Mouse (Mus musculus) kidney, embryonic 15.5 days (tissue): ENCODE measurements around the gene Gm5622. TPM values are rescaled to one million over a fixed set of nuclear protein-coding genes. Genes with fewer than 3 reads are reported as not detected.
"Not testable (repeated sequence)": the region's sequence is repeated elsewhere in the genome, so short reads cannot be mapped to it uniquely, and the experiment has no call there.

ENCODE experiments used
- ATAC-seq: fragments of 200-750 bp; cut with Nextera tagmentation; replicated peaks from 2 replicates; pipeline ENCODE4 v1.8.0; 2017; ENCODE audit warnings: moderate TSS enrichment; ENCODE audit not compliant: low FRiP score
- H3K27ac ChIP-seq: fragments of 300-500 bp; sonication (generic); 2 replicates; pipeline ENCODE4 v1.5.1; 2015; ENCODE audit warnings: mild to moderate bottlenecking, inconsistent platforms
- H3K27me3 ChIP-seq: fragments of 300-500 bp; sonication (generic); 2 replicates; pipeline ENCODE4 v1.6.1; 2015; ENCODE audit warnings: inconsistent platforms
- H3K36me3 ChIP-seq: fragments of 300-500 bp; sonication (generic); 2 replicates; pipeline ENCODE4 v1.6.1; 2015; ENCODE audit warnings: inconsistent platforms
- H3K4me1 ChIP-seq: fragments of 300-500 bp; sonication (generic); 2 replicates; pipeline ENCODE4 v1.6.1; 2015; ENCODE audit warnings: inconsistent platforms
- H3K4me2 ChIP-seq: fragments of 300-500 bp; sonication (generic); 2 replicates; pipeline ENCODE4 v1.6.1; 2015; ENCODE audit warnings: moderate library complexity, mild to moderate bottlenecking, inconsistent platforms
- H3K4me3 ChIP-seq: fragments of 300-500 bp; sonication (generic); replicated peaks from 2 replicates; pipeline ENCODE4 v1.5.1; 2015; ENCODE audit warnings: mild to moderate bottlenecking, inconsistent platforms
- H3K9ac ChIP-seq: fragments of 300-500 bp; sonication (generic); 2 replicates; pipeline ENCODE4 v1.6.1; 2015; ENCODE audit warnings: mild to moderate bottlenecking, inconsistent platforms
- H3K9me3 ChIP-seq: fragments of 300-500 bp; sonication (generic); replicated peaks from 2 replicates; pipeline ENCODE4 v1.6.1; 2016; ENCODE audit warnings: inconsistent platforms
- WGBS: fragments of 180-500 bp; shearing (Covaris S2); methylation state at CpG from one replicate; pipeline ENCODE4 v1.1.7; 2015; ENCODE audit warnings: mixed read lengths; 5-methylcytosine and 5-hydroxymethylcytosine counted together
- polyA plus RNA-seq: library from polyadenylated mRNA; unstranded; fragments of >200 nt; fragmentation: Nextera tagmentation; extraction: Ambion mirVana; gene quantifications from 2 replicates; pipeline ENCODE4 v1.2.1, GENCODE M21; 2015

Gm5622 gene
- polyA plus RNA-seq: not detected in 2 replicates

DNA sequence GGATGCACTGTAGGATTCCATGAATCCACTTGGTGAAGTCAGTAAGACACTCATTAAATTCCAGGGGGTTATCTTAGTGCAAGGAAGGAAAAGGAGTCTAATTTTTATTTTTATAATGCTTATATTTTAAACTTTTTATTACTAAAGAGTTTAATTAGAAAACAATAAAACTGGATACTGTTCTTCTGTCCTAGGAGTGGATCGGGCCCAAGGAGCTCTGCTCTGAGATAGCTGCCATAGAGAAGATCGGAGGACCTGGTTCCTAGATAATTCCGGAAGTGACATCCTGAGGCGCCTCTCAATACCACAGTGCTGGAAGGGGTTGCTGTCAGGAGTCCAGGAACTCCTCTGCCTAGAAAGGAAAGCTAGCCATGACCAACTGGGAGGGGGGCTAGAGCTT lies at the start of gene Gm5622:
TSS of gene Gm5622 (plus strand) at position 301 of the 400 bp plus-strand sequence.
- 89% methylated on average over 4 of the region's 4 CpGs for WGBS
- ATAC-seq: no peak
- H3K9me3 ChIP-seq: no peaks in the 10 kb centered on the region
- H3K36me3 ChIP-seq: no peaks in the 10 kb centered on the region
- H3K4me3 ChIP-seq: no peak within 1 kb of the TSS
- H3K27ac ChIP-seq: no peak within 1 kb of the TSS
- H3K4me2 ChIP-seq: no peak within 1 kb of the TSS
- H3K27me3 ChIP-seq: no peaks in the 10 kb centered on the region
- H3K9ac ChIP-seq: no peak within 1 kb of the TSS
- no peaks in the 10 kb centered on the region for H3K4me1 ChIP-seq

GRCm38 (mm10) chr14:51507416-51507815 lies 45.2 kb upstream of the Gm5622 start:
- Histone ChIP-seq H3K9me3 (no peaks in the 10 kb centered on the region), H3K4me2 (no peak overlapping the region), H3K36me3 (no peaks in the 10 kb centered on the region), H3K4me3 (no peak overlapping the region), H3K27me3 (no peaks in the 10 kb centered on the region), H3K4me1 (no peaks in the 10 kb centered on the region), H3K27ac (no peak overlapping the region), H3K9ac (no peak overlapping the region)
- WGBS: 94% methylated on average over 8 of the region's 8 CpGs
- ATAC-seq: no peak

DNA sequence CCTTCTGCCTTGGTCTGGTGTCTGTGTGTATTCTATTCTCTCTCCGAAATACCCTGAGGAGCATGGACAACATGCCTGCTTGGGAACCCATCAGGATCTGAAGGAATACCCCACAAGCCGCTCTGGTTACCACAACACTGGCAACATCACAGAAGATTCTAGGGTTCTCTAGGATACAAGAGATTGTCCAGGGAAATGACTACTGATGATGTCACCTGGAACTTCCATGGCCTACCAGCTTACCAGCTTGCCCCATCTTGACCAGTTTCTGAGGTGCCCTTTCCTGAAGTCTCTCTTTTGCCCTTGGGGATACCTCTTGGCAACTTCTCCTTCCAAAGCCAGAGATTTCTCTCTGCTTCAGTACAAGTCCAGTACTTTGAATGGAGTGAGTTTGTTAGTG lies 21.4 kb downstream of the Gm5622 start, which contains the start of gene Gm17175:
TSS of gene Gm17175 (minus strand) at position 101 of the 400 bp plus-strand sequence.
- ATAC-seq, H3K4me3 ChIP-seq: not testable (repeated sequence)

GRCm38 (mm10) chr14:51592039-51592438 lies 39.4 kb downstream of the Gm5622 start, which contains the start of gene Gm17174:
TSS of gene Gm17174 (minus strand) at chr14:51592139.
- not testable (repeated sequence) for H3K36me3 ChIP-seq, H3K27me3 ChIP-seq, H3K9ac ChIP-seq, H3K4me1 ChIP-seq, H3K9me3 ChIP-seq, H3K4me2 ChIP-seq, ATAC-seq, H3K27ac ChIP-seq, H3K4me3 ChIP-seq
- 88% methylated on average over 4 of the region's 4 CpGs for WGBS

More for the DNA sequence above, 21.4 kb downstream of the Gm5622 start, which contains the start of gene Gm17175:
- WGBS: 86% methylated on average over 2 of the region's 2 CpGs
- H3K9ac ChIP-seq, H3K27me3 ChIP-seq, H3K9me3 ChIP-seq, H3K4me1 ChIP-seq, H3K4me2 ChIP-seq, H3K27ac ChIP-seq, H3K36me3 ChIP-seq: not testable (repeated sequence)

GRCm38 (mm10) chr14:51611210-51611609 lies 58.6 kb downstream of the Gm5622 start, which contains the start of gene Gm17078:
TSS of gene Gm17078 (minus strand) at chr14:51611310.
- 89% methylated on average over 1 of the region's 1 CpGs for WGBS

GRCm38 (mm10) chr14:51632426-51632825 lies 79.8 kb downstream of the Gm5622 start:
- not testable (repeated sequence) for H3K36me3 ChIP-seq, H3K27ac ChIP-seq, H3K9me3 ChIP-seq, H3K4me3 ChIP-seq, H3K27me3 ChIP-seq, H3K9ac ChIP-seq, H3K4me2 ChIP-seq, ATAC-seq, H3K4me1 ChIP-seq
- WGBS: 96% methylated on average over 1 of the region's 1 CpGs

More at GRCm38 (mm10) chr14:51611210-51611609, 58.6 kb downstream of the Gm5622 start, which contains the start of gene Gm17078:
- Histone ChIP-seq H3K4me2 (no peak within 1 kb of the TSS), H3K4me1 (no peaks in the 10 kb centered on the region), H3K27me3 (no peaks in the 10 kb centered on the region), H3K27ac (no peak within 1 kb of the TSS), H3K9ac (no peak within 1 kb of the TSS), H3K9me3 (no peaks in the 10 kb centered on the region), H3K36me3 (no peaks in the 10 kb centered on the region), H3K4me3 (no peak within 1 kb of the TSS)
- no peak for ATAC-seq

DNA sequence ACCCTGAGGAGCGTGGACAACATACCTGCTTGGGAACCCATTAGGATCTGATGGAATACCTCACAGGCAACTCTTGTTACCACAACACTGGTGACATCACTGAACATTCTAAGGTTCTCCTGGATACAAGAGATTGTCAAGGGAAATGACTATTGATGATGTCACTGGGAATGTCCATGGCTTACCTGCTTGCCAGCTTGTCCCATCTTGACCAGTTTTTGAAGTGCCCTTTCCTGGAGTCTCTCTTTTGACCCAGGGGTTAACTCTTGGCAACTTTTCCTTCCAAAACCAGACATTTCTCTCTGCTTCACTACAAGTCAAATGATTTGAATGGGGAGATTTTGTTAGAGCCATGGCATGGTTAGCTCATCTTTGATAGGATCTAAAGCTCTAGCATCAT lies 83.0 kb downstream of the Gm5622 start, which contains the start of gene Gm4181:
TSS of gene Gm4181 (minus strand) at position 101 of the 400 bp plus-strand sequence.
- not testable (repeated sequence) for H3K9ac ChIP-seq, H3K4me2 ChIP-seq, H3K27ac ChIP-seq, H3K4me3 ChIP-seq, ATAC-seq, H3K36me3 ChIP-seq, H3K4me1 ChIP-seq, H3K9me3 ChIP-seq, H3K27me3 ChIP-seq
- 85% methylated on average over 1 of the region's 1 CpGs for WGBS

DNA sequence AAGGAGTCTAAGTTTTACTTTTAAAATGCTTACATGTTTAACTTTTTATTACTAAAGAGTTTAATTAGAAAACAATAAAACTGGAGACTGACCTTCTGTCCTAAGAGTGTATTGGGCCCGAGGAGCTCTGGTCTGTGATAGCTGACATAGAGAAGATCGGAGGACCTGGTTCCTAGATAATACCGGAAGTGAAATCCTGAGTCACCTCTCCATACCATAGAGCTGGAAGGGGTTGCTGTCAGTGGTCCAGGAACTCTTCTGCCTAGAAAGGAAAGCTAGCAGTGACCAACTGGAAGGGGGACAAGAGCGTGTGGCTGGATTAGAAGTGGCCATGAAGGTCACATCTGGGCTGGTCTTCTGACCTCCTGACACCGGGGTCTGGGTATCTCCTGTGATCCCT lies 124.7 kb downstream of the Gm5622 start:
- WGBS: 88% methylated on average over 5 of the region's 5 CpGs
- H3K36me3 ChIP-seq: no peaks in the 10 kb centered on the region

GRCm38 (mm10) chr14:51695368-51695767 lies 142.8 kb downstream of the Gm5622 start, which contains the start of gene Gm17079:
TSS of gene Gm17079 (minus strand) at chr14:51695468.
- H3K36me3 ChIP-seq, H3K9ac ChIP-seq, H3K27ac ChIP-seq, ATAC-seq, H3K27me3 ChIP-seq, H3K4me2 ChIP-seq, H3K4me3 ChIP-seq, H3K9me3 ChIP-seq, H3K4me1 ChIP-seq: not testable (repeated sequence)
- 93% methylated on average over 2 of the region's 2 CpGs for WGBS

More for the DNA sequence above, 124.7 kb downstream of the Gm5622 start:
- Histone ChIP-seq H3K4me3 (no peak overlapping the region), H3K9me3 (no peaks in the 10 kb centered on the region), H3K27me3 (no peaks in the 10 kb centered on the region), H3K27ac (no peak overlapping the region), H3K9ac (no peak overlapping the region), H3K4me2 (no peak overlapping the region), H3K4me1 (no peaks in the 10 kb centered on the region)
- no peak for ATAC-seq

Other genes starting within 250 kb of the Gm5622 start
- gene Gm7247, start 191.0 kb upstream of the Gm5622 start, polyA plus RNA-seq: not detected in 2 replicates
- gene Vmn2r88, start 142.0 kb upstream of the Gm5622 start, polyA plus RNA-seq: not detected in 2 replicates
- gene Vmn2r89, start 100.9 kb upstream of the Gm5622 start, polyA plus RNA-seq: not detected in 2 replicates
- gene Gm17175, start 21.3 kb downstream of the Gm5622 start, polyA plus RNA-seq: not detected in 2 replicates
- not detected in 2 replicates for gene Gm17174, start 39.3 kb downstream of the Gm5622 start, polyA plus RNA-seq
- not detected in 2 replicates for gene Gm17078, start 58.5 kb downstream of the Gm5622 start, polyA plus RNA-seq
- gene Gm4181, start 82.9 kb downstream of the Gm5622 start, polyA plus RNA-seq: not detected in 2 replicates
- gene Gm17079, start 142.7 kb downstream of the Gm5622 start, polyA plus RNA-seq: not detected in 2 replicates
- not detected in 2 replicates for gene Gm5800, start 164.4 kb downstream of the Gm5622 start, polyA plus RNA-seq
- not detected in 2 replicates for gene Ang4, start 220.8 kb downstream of the Gm5622 start, polyA plus RNA-seq
- not detected in 2 replicates for gene AY358078, start 247.3 kb downstream of the Gm5622 start, polyA plus RNA-seq